Mouse (Mus musculus) MEL (cell line): Measurements from ENCODE around the gene Aym1.

Experiments used
- CTCF ChIP-seq, 3 experiments: IDR thresholded peaks in 2 of 3; conservative IDR thresholded peaks in 1 of 3; 2 replicates each; pipeline ENCODE4 v1.5.1; 2011 to 2012; ENCODE audit warnings: low read length in 3 of 3, low read depth in 2 of 3, mild to moderate bottlenecking in 2 of 3, improper control_type of control experiment in 1 of 3, inconsistent platforms in 1 of 3, mixed read lengths in 1 of 3, moderate library complexity in 1 of 3; ENCODE audit not compliant: control insufficient read depth in 1 of 3, insufficient read depth in 1 of 3, poor library complexity in 1 of 3, severe bottlenecking in 1 of 3
- EP300 ChIP-seq, 2 experiments: IDR thresholded peaks; 2 replicates each; pipeline ENCODE4 v1.6.1; 2011; ENCODE audit warnings: improper control_type of control experiment in 2 of 2, low read length in 2 of 2, low read depth in 1 of 2, mild to moderate bottlenecking in 1 of 2
- ETS1 ChIP-seq: IDR thresholded peaks from 2 replicates; pipeline ENCODE4 v1.6.1; 2012; ENCODE audit warnings: low read depth, mild to moderate bottlenecking, inconsistent platforms, low read length, improper control_type of control experiment, moderate library complexity
- GABPA ChIP-seq: IDR thresholded peaks from 2 replicates; pipeline ENCODE4 v1.6.1; 2012; ENCODE audit warnings: low read depth, mild to moderate bottlenecking, inconsistent platforms, low read length, improper control_type of control experiment, moderate library complexity
- GATA1 ChIP-seq: IDR thresholded peaks from 2 replicates; pipeline ENCODE4 v1.6.1; 2011; ENCODE audit warnings: low read depth, low read length, improper control_type of control experiment
- HCFC1 ChIP-seq: IDR thresholded peaks from 2 replicates; pipeline ENCODE4 v1.6.1; 2012; ENCODE audit warnings: low read depth, mild to moderate bottlenecking, inconsistent platforms, low read length, improper control_type of control experiment, moderate library complexity
- POLR2A ChIP-seq, 2 experiments: IDR thresholded peaks; 2 replicates each; pipeline ENCODE4 v1.6.1; 2011 to 2012; ENCODE audit warnings: low read length in 2 of 2, mild to moderate bottlenecking in 2 of 2, control low read depth in 1 of 2, improper control_type of control experiment in 1 of 2, low read depth in 1 of 2, moderate library complexity in 1 of 2; ENCODE audit not compliant: control insufficient read depth in 1 of 2, insufficient read depth in 1 of 2, poor library complexity in 1 of 2
- POLR2AphosphoS2 ChIP-seq: IDR thresholded peaks from 2 replicates; pipeline ENCODE4 v1.6.1; 2011; ENCODE audit warnings: low read length, improper control_type of control experiment
- TAL1 ChIP-seq: IDR thresholded peaks from 2 replicates; pipeline ENCODE4 v1.6.1; 2012; ENCODE audit warnings: mild to moderate bottlenecking, inconsistent platforms, low read length, moderate library complexity, mixed read lengths
- ZKSCAN1 ChIP-seq: IDR thresholded peaks from 2 replicates; pipeline ENCODE4 v1.6.1; 2012; ENCODE audit warnings: low read depth, mild to moderate bottlenecking, inconsistent platforms, low read length, improper control_type of control experiment, moderate library complexity
- ZNF384 ChIP-seq: IDR thresholded peaks from 2 replicates; pipeline ENCODE4 v1.6.1; 2012; ENCODE audit warnings: low read depth, mild to moderate bottlenecking, inconsistent platforms, low read length, improper control_type of control experiment

DNA sequence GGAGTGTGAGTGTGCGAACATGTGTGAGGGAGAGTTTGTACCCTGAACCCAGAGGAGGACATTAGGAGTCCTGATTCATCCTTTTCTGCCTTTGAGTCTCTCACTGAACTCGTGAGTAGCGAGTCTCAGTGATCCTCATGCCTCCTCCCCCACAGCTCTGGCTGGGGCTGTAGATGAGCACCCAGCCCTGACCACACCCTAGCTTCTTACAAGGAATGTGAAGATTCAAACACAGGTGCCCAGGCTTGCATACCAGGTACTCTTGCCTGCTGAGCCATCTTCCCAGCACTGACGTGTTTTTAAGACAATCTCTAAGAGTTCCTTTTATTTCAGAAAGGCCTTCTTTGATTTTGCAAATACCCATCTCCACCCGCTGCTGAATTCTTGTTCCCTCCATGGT lies 22.3 kb downstream of the Aym1 start:
- no peak for TF ChIP-seq POLR2A (IDR thresholded peaks at IDR 0.05; ENCODE audit: control insufficient read depth in 1 of 2, insufficient read depth in 1 of 2, low read depth in 1 of 2, low read length in 2 of 2, poor library complexity in 1 of 2)
- no peak for TF ChIP-seq CTCF (IDR thresholded peaks at IDR 0.05 in 2 of 3, conservative IDR thresholded peaks at IDR 0.05 in 1 of 3; ENCODE audit: control insufficient read depth in 1 of 3, insufficient read depth in 1 of 3, low read depth in 2 of 3, low read length in 3 of 3, poor library complexity in 1 of 3, severe bottlenecking in 1 of 3)
- TF ChIP-seq ETS1 = no peak
- TF ChIP-seq HCFC1 = no peak
- no peak for TF ChIP-seq ZKSCAN1
- TF ChIP-seq TAL1 = no peak
- TF ChIP-seq ZNF384 = no peak
- no peak for TF ChIP-seq POLR2AphosphoS2
- no peak for TF ChIP-seq GABPA
- TF ChIP-seq EP300 (IDR thresholded peaks at IDR 0.05; ENCODE audit: low read depth in 1 of 2, low read length in 2 of 2) = no peak
- TF ChIP-seq GATA1 = no peak
